Mouse (Mus musculus): ENCODE results near the gene Nbea. TPM values are rescaled to one million over a fixed set of nuclear protein-coding genes. Genes with fewer than 3 reads are reported as not detected.

Nbea gene
- total and polyA plus RNA-seq, 3 experiments: 0.04 to 0.27 TPM; not detected in 1

DNA sequence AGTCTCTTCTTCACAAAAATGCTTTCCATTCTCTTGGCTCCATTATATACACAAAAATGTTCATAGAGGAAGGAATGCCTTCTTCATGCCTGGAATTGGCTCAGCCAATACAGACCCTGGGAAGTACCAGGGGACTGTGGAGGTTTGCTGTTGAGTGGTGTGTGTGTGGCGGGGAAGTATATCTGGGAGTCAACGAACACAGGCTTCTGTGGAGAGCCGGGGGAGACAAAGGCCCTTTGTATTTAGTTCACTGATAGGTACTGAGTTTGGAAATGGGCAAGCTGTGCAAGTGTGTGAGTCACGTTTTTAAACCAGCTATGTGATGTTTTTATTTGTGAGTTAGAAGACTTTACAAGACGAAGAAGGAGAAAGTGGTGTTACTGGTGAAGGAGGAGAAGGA lies 517.6 kb downstream of the Nbea start:
- Histone ChIP-seq H3K36me3 (ENCODE audit: control insufficient read depth in 1 of 2, insufficient read depth in 2 of 2, low read length in 2 of 2) (no peaks in the 10 kb centered on the region), H3K27me3 (ENCODE audit: control insufficient read depth in 1 of 2, insufficient read depth in 2 of 2, low read length in 2 of 2) (no peaks in the 10 kb centered on the region), H3K9ac (ENCODE audit: control insufficient read depth, low read depth, low read length, poor library complexity, severe bottlenecking) (no peak overlapping the region), H3K79me2 (ENCODE audit: control insufficient read depth, insufficient read depth, low read length, poor library complexity) (no peaks in the 10 kb centered on the region), H3K4me1 (ENCODE audit: control insufficient read depth in 1 of 2, insufficient read depth in 2 of 2, low read length in 2 of 2) (no peaks in the 10 kb centered on the region), H3K27ac (ENCODE audit: control insufficient read depth, low read depth, low read length) (no peak overlapping the region), H3K9me3 (replicated peaks; ENCODE audit: insufficient read depth, low read length) (no peaks in the 10 kb centered on the region), H3K4me3 (ENCODE audit: control insufficient read depth in 1 of 2, insufficient read depth in 1 of 2, low read depth in 2 of 2, low read length in 2 of 2) (no peak overlapping the region)
- no peak for DNase-seq (ENCODE audit: low read depth, low spot score)
- TF ChIP-seq CHD2 (IDR thresholded peaks at IDR 0.05; ENCODE audit: low read length): no peak
- no peak for TF ChIP-seq KAT2A (conservative IDR thresholded peaks at IDR 0.05; ENCODE audit: low read depth, low read length)
- no peak for TF ChIP-seq E2F4 (IDR thresholded peaks at IDR 0.05; ENCODE audit: borderline replicate concordance, low read depth, low read length)
- TF ChIP-seq MYC (IDR thresholded peaks at IDR 0.05; ENCODE audit: low read depth, low read length): no peak
- no peak for TF ChIP-seq MYB (IDR thresholded peaks at IDR 0.05; ENCODE audit: low read depth, low read length)
- TF ChIP-seq GATA1 (IDR thresholded peaks at IDR 0.05; ENCODE audit: low read depth, low read length): no peak
- no peak for TF ChIP-seq TCF12 (IDR thresholded peaks at IDR 0.05; ENCODE audit: low read depth, low read length)
- TF ChIP-seq NELFE (IDR thresholded peaks at IDR 0.05; ENCODE audit: low read depth, low read length): no peak
- TF ChIP-seq EP300 (IDR thresholded peaks at IDR 0.05; ENCODE audit: low read depth in 1 of 2, low read length in 2 of 2): no peak
- TF ChIP-seq POLR2AphosphoS5 (IDR thresholded peaks at IDR 0.05; ENCODE audit: borderline replicate concordance, low read depth, low read length): no peak
- no peak for TF ChIP-seq USF2 (IDR thresholded peaks at IDR 0.05; ENCODE audit: borderline replicate concordance in 1 of 2, insufficient read depth in 1 of 2, low read depth in 1 of 2, low read length in 2 of 2)

DNA sequence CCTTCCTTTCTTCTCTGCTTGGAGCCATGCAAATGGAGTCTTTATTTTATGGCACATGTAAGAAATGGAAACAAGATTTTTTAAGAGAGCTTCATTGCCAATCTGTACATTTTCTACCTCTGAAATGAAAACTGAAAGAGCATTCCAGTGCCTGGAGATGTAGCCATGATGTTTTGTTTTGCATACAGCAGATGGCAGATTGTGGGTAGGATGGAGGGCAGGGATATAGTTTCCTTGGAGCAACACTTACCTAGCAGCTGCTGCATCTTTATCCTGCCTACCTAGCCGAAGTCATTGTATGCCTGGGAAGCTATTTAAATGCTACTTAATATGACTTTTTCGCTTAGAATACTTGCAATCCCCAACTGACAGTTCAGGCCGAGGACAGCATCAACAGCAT lies 518.8 kb downstream of the Nbea start:
- H3K9ac ChIP-seq (ENCODE audit: control insufficient read depth, low read depth, low read length, poor library complexity, severe bottlenecking): no peak overlapping the region
- H3K9me3 ChIP-seq (replicated peaks; ENCODE audit: insufficient read depth, low read length): no peaks in the 10 kb centered on the region
- no peaks in the 10 kb centered on the region for H3K36me3 ChIP-seq (ENCODE audit: control insufficient read depth in 1 of 2, insufficient read depth in 2 of 2, low read length in 2 of 2)
- H3K27ac ChIP-seq (ENCODE audit: control insufficient read depth, low read depth, low read length): no peak overlapping the region
- no peak overlapping the region for H3K4me3 ChIP-seq (ENCODE audit: control insufficient read depth in 1 of 2, insufficient read depth in 1 of 2, low read depth in 2 of 2, low read length in 2 of 2)
- no peaks in the 10 kb centered on the region for H3K4me1 ChIP-seq (ENCODE audit: control insufficient read depth in 1 of 2, insufficient read depth in 2 of 2, low read length in 2 of 2)
- H3K27me3 ChIP-seq (ENCODE audit: control insufficient read depth in 1 of 2, insufficient read depth in 2 of 2, low read length in 2 of 2): no peaks in the 10 kb centered on the region
- DNase-seq (ENCODE audit: low read depth, low spot score): no peak
- TF ChIP-seq NELFE (IDR thresholded peaks at IDR 0.05; ENCODE audit: low read depth, low read length): no peak
- TF ChIP-seq RCOR1 (IDR thresholded peaks at IDR 0.05; ENCODE audit: low read depth, low read length): no peak
- no peak for TF ChIP-seq RAD21 (IDR thresholded peaks at IDR 0.05; ENCODE audit: low read depth, low read length)
- TF ChIP-seq POLR2AphosphoS5 (IDR thresholded peaks at IDR 0.05; ENCODE audit: borderline replicate concordance, low read depth, low read length): no peak
- no peak for TF ChIP-seq USF1 (IDR thresholded peaks at IDR 0.05; ENCODE audit: low read depth, low read length)
- no peak for TF ChIP-seq MAX (IDR thresholded peaks at IDR 0.05; ENCODE audit: low read length)
- TF ChIP-seq POLR2AphosphoS2 (IDR thresholded peaks at IDR 0.05; ENCODE audit: low read length): no peak
- TF ChIP-seq NRF1 (IDR thresholded peaks at IDR 0.05; ENCODE audit: insufficient read depth, low read depth, low read length, poor library complexity, severe bottlenecking): no peak
- TF ChIP-seq GABPA (IDR thresholded peaks at IDR 0.05; ENCODE audit: low read depth, low read length): no peak
- no peak for TF ChIP-seq SIN3A (IDR thresholded peaks at IDR 0.05; ENCODE audit: low read length)
- no peak for TF ChIP-seq ZNF384 (IDR thresholded peaks at IDR 0.05; ENCODE audit: low read depth, low read length)
- TF ChIP-seq MXI1 (IDR thresholded peaks at IDR 0.05; ENCODE audit: low read depth, low read length): no peak
- no peaks in the 10 kb centered on the region for H3K79me2 ChIP-seq (ENCODE audit: control insufficient read depth, insufficient read depth, low read length, poor library complexity)
